Mouse (Mus musculus): ENCODE measurements around the gene Srsf4. TPM values are rescaled to one million over a fixed set of nuclear protein-coding genes. Genes with fewer than 3 reads are reported as not detected.
A peak's percentile ranks its signal among the peaks of the same experiment; 100 is the strongest.

Srsf4 gene
- polyA plus RNA-seq, 1 experiment from 2014 or later: 131 TPM

GRCm38 (mm10) chr4:131919506-131920140, 46.2 kb downstream of the Srsf4 start:
- H3K27ac ChIP-seq (ENCODE audit: low read depth): peak overlapping the region; percentile 78
- H3K4me2 ChIP-seq: peak overlapping the region; percentile 80
- H3K4me1 ChIP-seq (ENCODE audit: insufficient read depth): peaks cover 11% of the 10 kb centered on the region
- TF ChIP-seq CTCF (IDR thresholded peaks at IDR 0.05; ENCODE audit: low read depth): no peak
- peak overlapping the region; percentile 59 for H3K4me3 ChIP-seq (ENCODE audit: low read depth, low read length)
- ATAC-seq (ENCODE audit: insufficient read depth) (no peak), DNase-seq (no peak)
- peak overlapping the region; percentile 69 for H3K9ac ChIP-seq
- H3K27me3 ChIP-seq (ENCODE audit: insufficient read depth, low read length): peaks cover 73% of the 10 kb centered on the region
- no peaks in the 10 kb centered on the region for H3K9me3 ChIP-seq (ENCODE audit: low read depth, low read length)
- WGBS: 15% methylated on average over 15 of the region's 15 CpGs
- peaks cover 15% of the 10 kb centered on the region for H3K36me3 ChIP-seq (ENCODE audit: insufficient read depth)

DNA sequence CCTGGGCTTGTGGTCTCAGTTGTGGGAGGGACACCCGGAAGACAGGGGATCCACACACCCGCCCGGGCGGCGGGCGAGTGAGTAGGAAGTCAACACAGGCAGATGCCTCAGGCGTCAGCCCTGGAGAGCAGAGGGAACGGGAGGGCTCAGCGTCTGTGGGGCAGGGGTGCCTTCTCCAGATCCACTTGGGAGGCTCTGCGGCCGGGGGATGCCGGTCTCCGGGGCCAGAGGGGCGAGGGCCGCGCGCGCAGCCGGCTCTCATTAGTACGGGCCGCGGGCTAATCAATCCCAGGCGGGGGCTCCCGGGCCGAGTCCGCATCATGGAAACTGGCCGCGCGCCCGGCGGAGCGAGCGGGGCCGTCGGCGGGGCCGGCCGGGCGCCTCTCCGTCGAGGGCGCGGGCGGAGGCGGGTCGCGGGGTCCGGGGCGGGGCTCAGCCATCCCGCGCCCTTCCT, 46.8 kb downstream of the Srsf4 start:
- ATAC-seq (ENCODE audit: insufficient read depth): peak; percentile 14; the same call in 1 of the 2 replicates
- Histone ChIP-seq H3K4me3 (ENCODE audit: low read depth, low read length) (peak overlapping the region; percentile 59), H3K4me1 (ENCODE audit: insufficient read depth) (peaks cover 7% of the 10 kb centered on the region), H3K27me3 (ENCODE audit: insufficient read depth, low read length) (peaks cover 69% of the 10 kb centered on the region), H3K4me2 (peak overlapping the region; percentile 80), H3K27ac (ENCODE audit: low read depth) (peak overlapping the region; percentile 78), H3K9me3 (ENCODE audit: low read depth, low read length) (no peaks in the 10 kb centered on the region), H3K9ac (peak overlapping the region; percentile 69), H3K36me3 (ENCODE audit: insufficient read depth) (peaks cover 20% of the 10 kb centered on the region)
- DNase-seq: peak; percentile 81
- WGBS: 2% methylated on average over 31 of the region's 51 CpGs
- no peak for TF ChIP-seq CTCF (IDR thresholded peaks at IDR 0.05; ENCODE audit: low read depth)

DNA sequence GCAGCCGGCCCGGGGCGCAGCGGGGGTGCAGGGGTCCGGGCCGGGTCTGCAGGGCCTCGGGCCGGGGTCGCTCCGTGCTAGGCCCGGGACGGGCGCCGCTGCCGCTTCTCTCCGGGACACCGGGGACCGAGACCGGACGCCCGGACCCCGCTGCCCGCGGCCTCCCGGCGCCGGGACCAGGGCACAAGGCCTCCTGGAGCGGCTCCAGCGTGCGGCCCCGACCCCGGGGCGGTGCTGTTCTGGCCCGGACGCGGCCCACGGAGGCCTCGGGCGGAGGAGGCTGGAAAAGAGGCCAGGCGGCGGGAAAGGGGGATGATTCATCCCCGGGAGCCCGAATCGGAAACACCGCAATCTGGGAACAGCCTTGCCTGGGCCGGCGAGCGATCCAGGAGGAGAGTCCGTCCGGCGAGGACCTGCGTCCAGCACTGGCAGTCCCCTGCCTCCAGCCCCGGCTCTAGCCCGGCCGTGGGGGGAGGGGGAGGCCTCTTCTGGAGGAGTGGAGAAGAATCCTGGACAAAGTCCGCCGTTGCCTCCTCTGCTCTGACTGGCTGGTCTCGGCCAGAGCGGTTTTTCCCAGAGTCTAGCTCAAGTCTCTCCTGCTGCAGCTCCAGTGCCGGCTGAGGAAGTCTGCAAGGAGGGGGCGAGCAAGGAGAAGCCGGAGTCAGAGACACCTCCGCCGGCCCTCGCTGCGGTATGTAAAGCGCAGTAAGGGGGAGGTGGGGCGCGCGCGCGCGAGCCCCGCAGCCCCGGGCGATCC, 47.4 kb downstream of the Srsf4 start:
- ATAC-seq (ENCODE audit: insufficient read depth): peak; percentile 36
- H3K4me3 ChIP-seq (ENCODE audit: low read depth, low read length): peak overlapping the region; percentile 59
- TF ChIP-seq CTCF (IDR thresholded peaks at IDR 0.05; ENCODE audit: low read depth): no peak
- peak; percentile 72 for DNase-seq
- H3K27ac ChIP-seq (ENCODE audit: low read depth): peak overlapping the region; percentile 78
- peak overlapping the region; percentile 69 for H3K9ac ChIP-seq
- peaks cover 26% of the 10 kb centered on the region for H3K36me3 ChIP-seq (ENCODE audit: insufficient read depth)
- no peaks in the 10 kb centered on the region for H3K9me3 ChIP-seq (ENCODE audit: low read depth, low read length)
- peaks cover 4% of the 10 kb centered on the region; the same call in 1 of the 2 replicates for H3K4me1 ChIP-seq (ENCODE audit: insufficient read depth)
- H3K27me3 ChIP-seq (ENCODE audit: insufficient read depth, low read length): peaks cover 63% of the 10 kb centered on the region
- WGBS: 0% methylated on average over 58 of the region's 76 CpGs
- H3K4me2 ChIP-seq: peak overlapping the region; percentile 80

- Histone ChIP-seq H3K9ac (peak within 1 kb of the TSS; percentile 69), H3K4me1 (ENCODE audit: insufficient read depth) (peaks cover 4% of the 10 kb centered on the region; the same call in 1 of the 2 replicates), H3K9me3 (ENCODE audit: low read depth, low read length) (no peaks in the 10 kb centered on the region), H3K36me3 (ENCODE audit: insufficient read depth) (peaks cover 33% of the 10 kb centered on the region), H3K27me3 (ENCODE audit: insufficient read depth, low read length) (peaks cover 54% of the 10 kb centered on the region), H3K4me2 (peak within 1 kb of the TSS; percentile 80), H3K4me3 (ENCODE audit: low read depth, low read length) (peak within 1 kb of the TSS; percentile 59), H3K27ac (ENCODE audit: low read depth) (peak within 1 kb of the TSS; percentile 78; the same call in 1 of the 2 replicates)
- ATAC-seq (ENCODE audit: insufficient read depth) (0 out of 2 replicates have a peak, but pooled peaks have one; percentile 4), DNase-seq (peak; percentile 46)
- WGBS: 1% methylated on average over 130 of the region's 130 CpGs
- no peak for TF ChIP-seq CTCF (IDR thresholded peaks at IDR 0.05; ENCODE audit: low read depth)
Measured at GRCm38 (mm10) chr4:131921461-131922346, 48.3 kb downstream of the Srsf4 start, which contains the start of gene Tmem200b. Tmem200b (plus strand) TSS chr4:131921771.

GRCm38 (mm10) chr4:131922404-131922803, 49.0 kb downstream of the Srsf4 start:
- peak overlapping the region; percentile 80 for H3K4me2 ChIP-seq
- peaks cover 4% of the 10 kb centered on the region; the same call in 1 of the 2 replicates for H3K4me1 ChIP-seq (ENCODE audit: insufficient read depth)
- no peak for ATAC-seq (ENCODE audit: insufficient read depth)
- no peak for DNase-seq
- H3K27ac ChIP-seq (ENCODE audit: low read depth): no peak overlapping the region
- peak overlapping the region; percentile 69; the same call in 1 of the 2 replicates for H3K9ac ChIP-seq
- 54% methylated on average over 15 of the region's 15 CpGs for WGBS
- H3K9me3 ChIP-seq (ENCODE audit: low read depth, low read length): no peaks in the 10 kb centered on the region
- H3K27me3 ChIP-seq (ENCODE audit: insufficient read depth, low read length): peaks cover 48% of the 10 kb centered on the region
- peaks cover 37% of the 10 kb centered on the region for H3K36me3 ChIP-seq (ENCODE audit: insufficient read depth)
- no peak for TF ChIP-seq CTCF (IDR thresholded peaks at IDR 0.05; ENCODE audit: low read depth)
- peak overlapping the region; percentile 59 for H3K4me3 ChIP-seq (ENCODE audit: low read depth, low read length)

DNA sequence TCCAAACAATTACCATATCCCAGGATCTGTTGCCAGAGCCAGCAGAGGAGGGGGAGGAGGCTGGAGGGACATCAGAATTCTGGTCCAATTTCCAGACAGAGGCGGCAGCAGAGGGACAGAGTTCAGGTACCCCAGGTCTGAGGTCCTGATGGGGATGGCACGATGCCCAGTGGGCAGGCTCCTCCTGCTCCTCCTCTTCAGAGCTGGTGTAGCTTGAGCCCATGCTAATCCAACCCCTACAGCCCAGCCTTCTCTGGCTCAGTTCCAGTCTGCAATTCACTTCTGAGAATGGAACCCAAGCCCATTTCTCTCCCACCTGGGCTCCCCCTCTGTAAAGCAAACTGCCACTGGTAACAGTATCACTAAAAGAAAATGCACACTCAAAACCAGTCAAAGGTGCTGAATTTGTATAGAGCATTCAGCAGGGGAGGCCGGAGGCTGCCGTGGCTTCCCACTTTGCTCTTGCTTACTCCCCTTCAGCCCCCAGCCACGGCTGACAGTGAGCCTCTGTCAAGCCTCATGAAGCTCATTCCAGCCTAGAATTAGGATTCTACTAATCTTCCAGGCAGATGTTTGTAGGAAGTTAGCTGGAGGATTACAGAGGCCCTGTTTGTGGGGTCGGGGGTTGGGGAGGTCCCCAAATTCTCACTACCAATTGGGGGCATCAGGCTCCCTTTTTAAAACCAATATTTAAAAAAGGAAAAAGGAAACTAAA, 50.8 kb downstream of the Srsf4 start:
- Histone ChIP-seq H3K36me3 (ENCODE audit: insufficient read depth) (peaks cover 50% of the 10 kb centered on the region), H3K9ac (no peak overlapping the region), H3K4me1 (ENCODE audit: insufficient read depth) (peaks cover 4% of the 10 kb centered on the region; the same call in 1 of the 2 replicates), H3K4me3 (ENCODE audit: low read depth, low read length) (no peak overlapping the region), H3K27me3 (ENCODE audit: insufficient read depth, low read length) (peaks cover 39% of the 10 kb centered on the region), H3K9me3 (ENCODE audit: low read depth, low read length) (no peaks in the 10 kb centered on the region), H3K27ac (ENCODE audit: low read depth) (no peak overlapping the region), H3K4me2 (no peak overlapping the region)
- TF ChIP-seq CTCF (IDR thresholded peaks at IDR 0.05; ENCODE audit: low read depth): no peak
- no peak for ATAC-seq (ENCODE audit: insufficient read depth)
- peak; percentile 68 for DNase-seq
- 53% methylated on average over 6 of the region's 6 CpGs for WGBS

Data from lung, embryonic 14.5 days (tissue).